Mouse (Mus musculus) spleen, adult 2 months (tissue): Measurements from ENCODE around the gene Arfip1. TPM values are rescaled to one million over a fixed set of nuclear protein-coding genes. Genes with fewer than 3 reads are reported as not detected.
A peak's percentile ranks its signal among the peaks of the same experiment; 100 is the strongest.

Experiments
- DNase-seq, 2 experiments: peaks; one replicate each; pipeline versions ENCODE4 v3.0.0 to v3.0.0-alpha.2; 2012 to 2021; ENCODE audit warnings: low spot score in 2 of 2, low read depth in 1 of 2
- H3K27ac ChIP-seq: fragments of 200-500 bp; 2 replicates; pipeline ENCODE4 v1.5.1; 2012; ENCODE audit warnings: low read length, inconsistent platforms; ENCODE audit not compliant: insufficient read depth
- H3K27me3 ChIP-seq: fragments of 200-500 bp; 2 replicates; pipeline ENCODE4 v1.6.1; 2012; ENCODE audit warnings: mild to moderate bottlenecking, moderate library complexity, low read length, inconsistent platforms; ENCODE audit not compliant: control insufficient read depth, insufficient read depth
- H3K36me3 ChIP-seq: fragments of 200-500 bp; 2 replicates; pipeline ENCODE4 v1.6.1; 2012; ENCODE audit warnings: mild to moderate bottlenecking, low read length, inconsistent platforms; ENCODE audit not compliant: control insufficient read depth, insufficient read depth
- H3K4me1 ChIP-seq: fragments of 200-500 bp; 2 replicates; pipeline ENCODE4 v1.6.1; 2011; ENCODE audit warnings: inconsistent platforms; ENCODE audit not compliant: control insufficient read depth, insufficient read depth, insufficient read length
- H3K4me3 ChIP-seq: fragments of 200-500 bp; 2 replicates; pipeline ENCODE4 v1.5.1; 2011; ENCODE audit warnings: mild to moderate bottlenecking, inconsistent platforms; ENCODE audit not compliant: insufficient read depth, insufficient read length; ENCODE audit errors: extremely low read depth
- CTCF ChIP-seq: fragments of 200-500 bp; IDR thresholded peaks from 2 replicates; pipeline ENCODE4 v1.5.1; 2011; ENCODE audit warnings: mild to moderate bottlenecking, inconsistent platforms; ENCODE audit not compliant: insufficient read depth, insufficient read length, insufficient replicate concordance; ENCODE audit errors: extremely low read depth
- POLR2A ChIP-seq: fragments of 200-500 bp; IDR thresholded peaks from 2 replicates; pipeline ENCODE4 v1.6.1; 2011; ENCODE audit warnings: low read depth, low read length, inconsistent platforms
- WGBS: fragments of 180-500 bp; shearing (Covaris S2); methylation state at CpG from one replicate; pipeline ENCODE4 v1.1.7; 2018; 5-methylcytosine and 5-hydroxymethylcytosine counted together
- polyA plus RNA-seq: library from polyadenylated mRNA; depleted of rRNA; stranded (reverse); fragments of >200 nt; gene quantifications from 2 replicates; pipeline ENCODE4 v1.2.3, GENCODE M21; 2012

Arfip1 gene
- polyA plus RNA-seq, 1 experiment, result 4.6 TPM

DNA sequence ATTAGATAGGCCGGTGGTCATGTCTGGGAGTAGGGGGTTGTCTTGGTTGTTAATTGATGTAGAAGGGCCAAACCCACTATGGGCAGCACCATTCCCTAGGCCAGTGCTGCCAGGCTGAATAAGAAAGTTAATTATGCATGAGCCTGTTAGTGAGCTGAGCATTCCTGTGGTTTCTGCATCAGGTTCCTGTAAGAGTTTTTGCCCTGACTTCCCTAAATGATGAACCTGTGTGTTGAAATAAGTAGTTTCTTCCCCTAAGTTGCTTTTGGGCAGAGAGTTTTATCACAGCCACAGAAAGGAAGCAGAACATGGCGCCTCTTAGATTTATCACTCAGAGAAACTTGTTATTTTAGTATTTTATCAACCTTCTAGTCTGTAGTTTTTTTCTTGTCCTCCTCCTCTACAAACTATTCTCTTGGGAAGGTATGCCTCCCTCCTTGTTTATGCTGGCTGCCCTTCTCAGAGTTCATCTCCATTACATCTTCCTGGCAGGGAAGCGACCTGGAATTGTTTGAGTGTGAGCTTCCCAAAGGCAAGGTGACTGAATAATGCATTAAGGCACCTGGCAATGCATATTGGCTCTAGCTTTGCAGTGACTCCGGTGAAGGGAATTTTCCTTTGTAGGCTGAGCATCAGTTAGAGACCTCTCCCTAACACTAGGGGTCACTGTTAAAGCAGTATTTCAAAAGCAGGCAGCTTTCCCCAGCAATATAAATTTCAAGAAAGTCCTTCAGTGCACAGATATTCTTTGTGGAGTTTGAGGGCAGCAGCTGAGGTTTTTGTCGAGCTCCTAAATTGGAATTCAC is 32.8 kb upstream of the Arfip1 start:
- no peaks in the 10 kb centered on the region for H3K27me3 ChIP-seq
- no peak overlapping the region for H3K27ac ChIP-seq
- no peaks in the 10 kb centered on the region for H3K4me1 ChIP-seq
- no peak; the same call in 1 of the 2 replicates for TF ChIP-seq CTCF
- no peak for TF ChIP-seq POLR2A
- WGBS, result 26% methylated on average over 5 of the region's 5 CpGs
- H3K36me3 ChIP-seq, result no peaks in the 10 kb centered on the region
- DNase-seq, result peak in 1 of 2 experiments; percentile 22
- no peak overlapping the region for H3K4me3 ChIP-seq

GRCm38 (mm10) chr3:84610183-84610710 is 27.8 kb upstream of the Arfip1 start:
- no peak overlapping the region for H3K4me3 ChIP-seq
- DNase-seq, result no peak
- 93% methylated on average over 9 of the region's 9 CpGs for WGBS
- no peak overlapping the region for H3K27ac ChIP-seq
- H3K36me3 ChIP-seq, result no peaks in the 10 kb centered on the region
- H3K4me1 ChIP-seq, result no peaks in the 10 kb centered on the region
- TF ChIP-seq CTCF, result no peak
- no peak for TF ChIP-seq POLR2A
- H3K27me3 ChIP-seq, result no peaks in the 10 kb centered on the region

DNA sequence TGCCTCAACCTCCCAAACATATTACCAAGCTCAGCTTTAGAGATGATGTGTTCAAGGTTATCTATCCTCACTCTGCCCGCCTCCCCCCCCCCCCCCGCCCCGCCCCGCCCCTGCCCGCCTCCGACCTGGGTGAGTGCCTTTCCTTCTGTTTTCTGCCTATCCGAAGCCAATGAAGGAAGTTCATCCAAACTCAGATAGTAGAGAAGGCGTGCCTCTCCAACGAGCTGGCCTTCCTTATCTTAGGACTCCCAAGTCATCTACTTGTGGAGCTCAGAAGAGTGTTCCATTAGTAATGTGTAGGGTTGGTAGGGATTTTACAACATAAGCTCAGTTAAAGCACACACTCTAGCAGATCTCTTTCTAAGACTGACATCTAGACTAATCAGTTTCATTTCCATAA is 20.8 kb upstream of the Arfip1 start:
- TF ChIP-seq POLR2A (no peak), CTCF (no peak)
- WGBS, result 85% methylated on average over 9 of the region's 9 CpGs
- Histone ChIP-seq H3K4me3 (no peak overlapping the region), H3K27me3 (no peaks in the 10 kb centered on the region), H3K36me3 (no peaks in the 10 kb centered on the region), H3K27ac (no peak overlapping the region), H3K4me1 (no peaks in the 10 kb centered on the region)
- DNase-seq, result no peak

DNA sequence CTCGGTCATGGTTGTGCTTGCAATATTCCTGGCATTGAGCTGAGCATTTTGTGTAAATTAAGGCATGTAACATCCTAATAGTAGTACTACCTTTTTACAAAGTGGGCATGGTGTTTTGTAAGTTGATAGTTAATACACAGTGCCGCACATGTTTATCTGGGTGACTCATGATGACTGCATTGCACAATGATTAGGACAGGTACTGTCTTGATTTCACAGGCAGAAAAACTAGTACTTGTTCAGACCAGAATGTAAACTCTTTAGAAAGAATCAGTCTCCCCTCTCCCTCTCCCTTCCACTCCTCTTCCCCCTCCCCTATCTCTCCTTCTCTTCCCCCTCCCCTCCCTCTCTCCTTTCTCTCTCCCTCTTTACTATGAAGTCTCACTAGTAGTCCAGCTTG is 20.3 kb upstream of the Arfip1 start:
- H3K36me3 ChIP-seq, result no peaks in the 10 kb centered on the region
- no peaks in the 10 kb centered on the region for H3K4me1 ChIP-seq
- H3K27ac ChIP-seq, result no peak overlapping the region
- 92% methylated on average over 2 of the region's 2 CpGs for whole genome bisulfite sequencing
- no peak for DNase-seq
- no peaks in the 10 kb centered on the region for H3K27me3 ChIP-seq
- H3K4me3 ChIP-seq, result no peak overlapping the region
- TF ChIP-seq CTCF, result no peak
- TF ChIP-seq POLR2A, result no peak

GRCm38 (mm10) chr3:84601870-84602495 is 19.6 kb upstream of the Arfip1 start:
- Histone ChIP-seq H3K27ac (no peak overlapping the region), H3K36me3 (no peaks in the 10 kb centered on the region), H3K27me3 (no peaks in the 10 kb centered on the region), H3K4me1 (no peaks in the 10 kb centered on the region), H3K4me3 (no peak overlapping the region)
- WGBS, result 63% methylated on average over 9 of the region's 9 CpGs
- no peak for TF ChIP-seq CTCF
- no peak for TF ChIP-seq POLR2A
- no peak for DNase-seq

DNA sequence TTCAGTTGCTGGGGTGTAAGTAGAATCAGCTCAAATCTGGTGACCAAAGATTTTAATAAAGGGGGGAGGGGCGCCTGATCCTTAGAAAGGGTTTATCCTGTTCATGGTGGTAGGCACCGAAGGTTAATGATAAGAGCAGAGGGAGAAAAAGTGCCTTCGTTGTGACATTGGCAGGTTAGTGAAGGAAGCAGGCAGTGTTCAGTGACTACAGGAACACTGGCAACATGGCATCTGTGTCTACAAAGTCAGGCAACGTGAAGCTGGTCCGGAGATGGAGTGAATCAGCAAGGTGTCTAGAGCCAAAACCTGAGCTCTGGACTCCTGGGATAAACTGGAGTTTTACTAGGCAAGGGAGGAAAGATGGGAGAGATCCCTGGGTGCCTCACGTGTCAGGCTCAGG is 16.3 kb upstream of the Arfip1 start:
- WGBS, result 92% methylated on average over 6 of the region's 6 CpGs
- Histone ChIP-seq H3K27me3 (peaks cover 5% of the 10 kb centered on the region; the same call in 1 of the 2 replicates), H3K36me3 (no peaks in the 10 kb centered on the region), H3K4me1 (peaks cover 2% of the 10 kb centered on the region; the same call in 1 of the 2 replicates), H3K4me3 (no peak overlapping the region), H3K27ac (no peak overlapping the region)
- no peak for DNase-seq
- TF ChIP-seq POLR2A (no peak), CTCF (no peak)
